Mouse (Mus musculus) cerebellum, adult 8-10 months (tissue): ENCODE results near the gene 4933424G06Rik.

Experiments
- DNase-seq: peaks from one replicate; pipeline ENCODE4 v3.0.0; 2022

Gene 4933424G06Rik

GRCm38 (mm10) chr1:36772198-36772934 lies 62.4 kb downstream of the 4933424G06Rik start:
- no peak for DNase-seq

GRCm38 (mm10) chr1:36780793-36781192 lies 70.8 kb downstream of the 4933424G06Rik start:
- no peak for DNase-seq

DNA sequence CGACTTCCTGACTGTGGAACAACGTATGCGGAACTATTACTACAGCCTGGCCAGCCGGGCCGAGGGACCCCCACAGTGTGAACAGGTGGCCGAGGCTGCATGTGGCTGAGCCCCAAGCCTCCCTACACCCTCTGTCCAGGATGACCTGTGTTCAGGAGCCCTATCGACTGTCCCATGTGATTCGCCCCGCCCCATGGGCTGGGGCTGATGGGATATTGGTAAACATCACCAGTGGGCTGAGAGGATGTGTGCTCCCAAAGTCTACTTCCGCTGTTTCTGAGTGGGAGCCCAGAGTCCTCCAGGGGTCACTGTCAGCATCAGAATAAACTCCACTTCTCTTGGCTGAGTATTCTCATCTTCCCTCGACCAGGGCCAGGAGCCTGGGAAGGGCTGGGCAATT lies 72.5 kb downstream of the 4933424G06Rik start:
- peak; percentile 22 for DNase-seq

DNA sequence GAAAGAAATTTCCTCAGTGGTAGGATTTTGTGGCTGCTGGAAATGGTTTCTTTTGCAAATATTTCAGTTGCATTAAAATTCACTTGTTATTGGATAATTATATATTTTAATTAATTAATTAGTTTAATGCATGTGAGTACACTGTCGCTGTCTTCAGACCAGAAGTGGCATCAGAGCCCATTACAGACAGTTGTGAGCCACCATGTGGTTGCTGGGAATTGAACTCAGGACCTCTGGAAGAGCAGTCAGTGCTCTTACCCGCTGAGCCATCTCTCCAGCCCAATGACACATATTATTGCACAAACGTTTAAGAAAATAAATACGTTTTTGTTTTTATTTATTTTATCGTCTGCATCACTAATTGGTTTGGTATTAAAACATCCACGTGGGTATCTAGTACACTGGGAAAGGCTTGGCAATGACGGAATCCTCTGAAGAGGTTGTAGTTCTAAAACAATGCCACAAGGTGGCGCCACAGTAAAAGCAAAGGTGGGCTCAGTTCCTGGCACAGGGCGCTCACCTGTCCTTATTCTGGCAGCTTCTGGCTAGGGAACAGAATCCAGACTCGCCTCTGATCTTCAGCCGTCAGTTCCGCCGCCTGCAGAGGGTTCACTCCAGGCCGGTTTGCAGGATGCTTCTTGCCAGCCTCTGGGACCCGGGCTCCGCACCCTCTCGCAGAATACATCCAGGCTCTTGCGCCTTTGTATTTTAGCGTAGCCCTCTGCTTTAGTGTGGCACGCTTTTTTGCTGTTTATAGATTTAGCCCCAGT lies 74.6 kb downstream of the 4933424G06Rik start:
- peak; percentile 90 for DNase-seq

GRCm38 (mm10) chr1:36785238-36785641 lies 75.3 kb downstream of the 4933424G06Rik start:
- DNase-seq: peak; percentile 37

DNA sequence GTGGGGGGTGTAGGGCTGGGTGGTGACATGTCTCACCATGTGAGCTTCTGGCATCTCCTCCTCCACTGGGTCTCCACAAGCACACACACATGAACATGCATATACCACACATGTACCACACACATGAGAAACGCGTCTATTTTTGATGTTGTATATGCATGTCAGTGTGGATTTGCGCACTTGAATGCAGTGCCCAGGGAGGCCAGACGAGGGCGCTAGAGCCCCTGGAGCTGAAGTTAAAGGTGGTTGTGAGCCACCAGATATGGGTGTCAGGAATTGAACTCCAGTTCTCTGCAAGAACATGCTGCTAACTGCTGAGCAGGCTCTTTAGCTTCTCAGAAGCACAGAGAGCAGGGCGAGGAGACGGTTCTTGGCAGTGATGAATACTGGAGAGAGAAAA lies 76.4 kb downstream of the 4933424G06Rik start:
- peak; percentile 15 for DNase-seq

GRCm38 (mm10) chr1:36789416-36789815 lies 79.5 kb downstream of the 4933424G06Rik start:
- no peak for DNase-seq

DNA sequence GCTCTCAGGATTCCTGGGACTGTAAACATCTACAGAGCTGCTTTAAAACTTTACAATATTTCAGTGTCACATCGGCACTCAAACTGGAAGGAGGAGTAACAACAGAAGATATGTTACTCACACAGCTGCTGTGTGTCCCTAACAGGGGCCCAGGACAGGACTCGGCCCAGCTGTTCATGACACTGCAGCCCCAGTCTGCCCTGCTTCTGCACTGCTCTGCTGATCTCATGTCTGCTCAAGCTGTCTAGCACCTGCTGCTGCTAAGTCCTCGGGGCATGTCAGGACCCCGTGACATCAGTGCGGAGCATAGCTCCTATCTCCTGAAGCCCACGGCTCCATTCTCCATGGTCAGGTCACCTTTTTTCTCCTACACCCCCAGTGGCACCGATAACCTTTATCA lies 86.8 kb downstream of the 4933424G06Rik start:
- DNase-seq: no peak

GRCm38 (mm10) chr1:36797481-36797880 lies 87.5 kb downstream of the 4933424G06Rik start:
- DNase-seq: no peak

GRCm38 (mm10) chr1:36800379-36801011 lies 90.5 kb downstream of the 4933424G06Rik start:
- DNase-seq: no peak

- no peak for DNase-seq
Measured at GRCm38 (mm10) chr1:36804259-36804658, 94.3 kb downstream of the 4933424G06Rik start.

GRCm38 (mm10) chr1:36804833-36805232 lies 94.9 kb downstream of the 4933424G06Rik start:
- DNase-seq: no peak

- no peak for DNase-seq
Measured at GRCm38 (mm10) chr1:36806181-36806905, 96.4 kb downstream of the 4933424G06Rik start.

- DNase-seq: no peak
Measured at GRCm38 (mm10) chr1:36807086-36807485, 97.1 kb downstream of the 4933424G06Rik start.
